Mouse (Mus musculus) liver, postnatal 0 days (tissue): ENCODE results near the gene Chst3.
A peak's percentile ranks its signal among the peaks of the same experiment; 100 is the strongest.

Experiments used
- CTCF ChIP-seq: sonication (generic); IDR thresholded peaks from 2 replicates; pipeline ENCODE4 v1.5.1; 2016; ENCODE audit warnings: antibody characterized with exemption, low read depth
- EP300 ChIP-seq: IDR thresholded peaks from 2 replicates; pipeline ENCODE4 v1.6.1; 2016; ENCODE audit warnings: antibody characterized with exemption, low read depth, mild to moderate bottlenecking

DNA sequence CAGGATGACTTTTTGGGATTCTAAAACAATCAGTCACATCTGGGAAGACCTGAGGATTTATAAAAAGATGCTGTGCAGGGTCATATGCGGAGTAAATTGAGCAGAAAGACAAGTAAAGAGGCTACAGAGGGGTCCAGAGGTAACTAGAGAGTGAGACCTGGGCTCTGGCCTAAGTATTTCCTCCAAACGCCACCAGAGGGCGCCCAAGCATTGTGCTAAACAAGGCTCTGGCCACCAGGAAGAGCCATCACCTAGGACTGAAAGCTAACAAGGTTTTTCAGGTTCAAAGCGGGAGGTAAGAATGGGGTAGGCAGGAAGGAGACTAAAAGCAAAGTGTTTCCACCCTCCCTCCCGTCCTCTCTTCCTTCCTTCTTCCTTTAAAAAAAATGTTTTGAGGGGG, 71.0 kb downstream of the Chst3 start:
- TF ChIP-seq CTCF (peak; percentile 93), EP300 (no peak)
